Mouse (Mus musculus) spleen, postnatal 14 days (tissue): ENCODE results near the gene Sf3b4.
"Not testable (repeated sequence)": the region's sequence is repeated elsewhere in the genome, so short reads cannot be mapped to it uniquely, and the experiment has no call there.

Source experiments
- DNase-seq, 2 experiments: peaks; one replicate each; pipeline ENCODE4 v3.0.0; 2021 to 2022; ENCODE audit warnings: low spot score in 2 of 2

The Sf3b4 gene

GRCm38 (mm10) chr3:96173185-96173584, 1.1 kb downstream of the Sf3b4 start:
- DNase-seq: no peak

- not testable (repeated sequence) for DNase-seq
Measured at GRCm38 (mm10) chr3:96174042-96174441, 1.9 kb downstream of the Sf3b4 start.

DNA sequence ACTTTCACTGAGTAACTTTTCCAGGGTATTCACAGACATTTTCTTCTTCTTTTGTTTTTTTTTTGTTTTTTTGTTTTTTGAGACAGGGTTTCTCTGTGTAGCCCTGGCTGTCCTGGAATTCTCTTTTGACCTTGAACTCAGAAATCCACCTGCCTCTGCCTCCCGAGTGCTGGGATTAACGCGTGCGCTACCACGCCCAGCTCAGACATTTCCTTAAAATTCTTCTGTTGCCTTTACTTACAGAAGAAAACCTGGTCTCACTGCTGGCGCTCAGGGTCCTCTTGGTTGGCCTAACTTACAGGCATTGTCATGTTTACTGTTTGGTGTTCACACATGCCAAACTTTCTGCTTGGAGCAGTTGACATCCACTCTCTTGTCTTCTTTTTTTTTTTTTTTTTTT, 3.1 kb downstream of the Sf3b4 start:
- no peak for DNase-seq

DNA sequence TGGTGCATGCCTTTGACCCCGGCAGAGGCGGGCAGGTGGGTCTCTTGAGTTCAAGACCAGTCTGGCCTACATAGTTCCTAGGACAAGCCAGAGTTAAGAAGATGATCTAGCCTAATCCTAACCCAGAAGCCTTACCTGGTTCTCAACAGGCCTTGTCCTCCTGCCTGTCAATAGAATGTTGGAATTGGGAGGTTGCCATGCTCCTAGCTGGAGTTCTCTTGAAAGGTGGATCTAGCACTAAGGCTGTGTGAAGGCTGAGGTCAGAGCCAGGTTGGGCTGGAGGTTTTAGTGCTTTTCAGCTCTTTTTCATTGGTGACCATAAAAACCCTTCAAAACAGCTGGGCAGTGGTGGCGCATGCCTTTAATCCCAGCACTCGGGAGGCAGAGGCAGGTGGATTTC, 6.3 kb downstream of the Sf3b4 start:
- DNase-seq: no peak

GRCm38 (mm10) chr3:96178902-96179301, 6.8 kb downstream of the Sf3b4 start:
- no peak for DNase-seq

DNA sequence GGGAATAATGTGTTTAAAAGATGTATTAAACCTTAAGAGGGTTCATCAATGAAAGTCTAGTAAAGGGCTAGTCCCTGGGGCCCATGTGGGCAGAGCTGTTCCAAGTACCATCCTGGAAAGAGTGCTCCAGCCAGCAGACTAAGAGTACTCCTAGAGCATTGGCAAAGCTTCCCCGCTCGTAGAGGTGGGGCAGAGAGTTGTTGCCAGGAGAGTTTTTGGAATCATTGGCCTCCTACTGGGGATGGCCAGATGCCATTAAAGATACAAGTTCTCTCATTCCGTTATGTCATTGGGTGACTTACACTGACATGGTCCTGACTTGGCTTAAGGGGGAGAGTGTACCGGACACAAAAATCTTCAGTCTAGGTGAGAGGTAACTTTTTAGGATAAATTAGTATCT, 7.4 kb downstream of the Sf3b4 start:
- no peak for DNase-seq

DNA sequence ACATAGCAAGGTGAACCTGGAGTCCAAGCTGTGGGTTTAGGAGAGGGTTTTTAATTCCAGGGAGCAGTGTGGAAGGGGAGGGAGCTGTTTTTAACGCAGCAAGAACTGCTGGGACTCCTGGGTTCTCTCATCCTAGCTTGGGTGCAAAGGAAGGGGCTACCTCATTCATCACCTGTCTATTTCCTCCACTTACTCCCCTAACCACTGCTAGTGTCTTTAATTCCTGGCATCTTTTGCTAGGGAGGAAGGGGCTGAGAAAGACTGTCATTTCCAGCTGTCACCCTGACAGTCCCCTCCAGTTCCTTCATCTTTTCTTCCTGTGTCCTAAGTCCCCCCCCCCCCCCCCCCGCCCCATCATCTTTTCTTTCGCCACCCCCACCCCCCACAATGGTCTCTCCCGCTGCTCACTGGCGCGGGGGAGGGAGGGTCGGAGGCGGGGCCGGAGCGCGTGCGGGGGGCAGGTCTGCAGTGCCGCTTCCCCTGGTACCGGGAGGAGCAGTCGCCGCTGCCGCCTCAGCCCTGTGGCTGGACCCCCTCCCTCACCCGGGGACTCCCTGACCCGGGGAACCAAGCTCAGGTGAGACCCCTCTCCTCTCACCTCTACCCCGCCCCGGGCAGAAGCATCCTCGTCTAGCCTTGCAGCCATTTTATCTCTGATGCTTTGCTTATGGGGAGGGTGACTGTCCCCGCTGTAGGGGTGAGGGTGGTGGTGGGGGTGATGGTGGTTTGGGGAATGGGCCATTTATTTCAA, 8.8 kb downstream of the Sf3b4 start, which contains the start of gene Sv2a:
Gene Sv2a, plus strand, starts transcription at position 425 of the 751 bp plus-strand sequence.
- peak in 1 of 2 experiments; percentile 30 for DNase-seq

DNA sequence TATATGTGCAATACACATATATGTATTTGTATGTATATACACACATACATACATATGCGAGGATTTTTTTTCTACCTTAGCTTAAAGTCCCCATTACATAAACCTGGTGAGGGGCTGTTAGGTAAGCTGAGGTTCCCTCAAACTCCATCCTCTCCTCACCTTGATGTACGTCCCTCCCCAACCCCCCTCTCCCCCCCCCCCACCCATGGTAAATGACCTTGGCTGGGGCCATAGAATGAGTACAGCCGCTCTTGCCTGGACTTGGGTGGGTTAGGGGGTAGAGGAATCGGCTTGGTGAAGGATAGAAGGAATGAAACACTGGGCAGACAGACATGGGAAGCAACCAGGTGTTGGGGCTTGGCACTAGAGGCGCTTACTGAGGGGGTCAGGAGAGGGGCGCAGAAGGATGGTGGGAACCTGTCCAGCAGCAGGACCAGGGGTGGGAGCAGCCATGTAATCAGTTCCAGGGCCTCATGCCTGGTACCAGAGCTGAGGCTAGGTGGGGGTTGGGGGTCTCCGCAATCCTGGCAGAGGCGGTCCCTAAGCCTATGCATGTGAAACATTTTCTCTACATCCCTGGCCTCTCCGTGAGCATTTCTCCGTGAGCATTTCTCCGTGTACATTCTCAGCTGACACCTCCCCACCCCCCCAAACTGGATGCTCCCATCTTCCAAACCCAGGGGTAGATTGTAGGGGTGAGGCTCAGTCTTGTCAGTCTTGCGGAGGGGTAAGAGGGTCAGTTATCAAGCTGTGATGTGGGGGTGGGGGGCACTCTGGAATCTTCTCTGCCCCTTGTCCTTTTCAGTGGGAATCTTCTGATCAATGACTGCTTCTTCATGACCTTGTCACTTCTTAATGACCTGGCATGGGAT, 9.6 kb downstream of the Sf3b4 start:
- no peak for DNase-seq

GRCm38 (mm10) chr3:96182382-96182776, 10.2 kb downstream of the Sf3b4 start:
- DNase-seq: no peak

- DNase-seq: no peak
Measured at GRCm38 (mm10) chr3:96192977-96193376, 20.8 kb downstream of the Sf3b4 start.

DNA sequence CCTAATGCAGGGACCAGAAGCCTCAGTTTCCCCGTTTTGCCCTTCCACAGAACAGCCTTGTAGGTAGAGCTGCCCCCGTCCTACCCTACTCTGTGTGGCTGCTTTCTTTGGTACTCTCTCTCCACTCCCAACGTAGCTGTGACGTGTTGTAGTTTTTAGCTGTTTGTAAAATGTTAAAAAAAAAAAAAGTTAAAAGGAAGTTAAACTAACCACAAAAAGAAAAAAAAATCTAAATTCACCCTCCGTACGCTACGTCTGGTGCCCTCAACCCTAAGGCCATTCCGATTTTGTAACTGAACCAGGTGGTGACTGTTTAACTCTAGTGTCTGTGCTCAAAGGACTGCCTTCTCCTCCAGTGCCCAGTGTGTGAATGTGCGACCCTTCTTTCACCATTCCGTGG, 22.8 kb downstream of the Sf3b4 start:
- no peak for DNase-seq

DNA sequence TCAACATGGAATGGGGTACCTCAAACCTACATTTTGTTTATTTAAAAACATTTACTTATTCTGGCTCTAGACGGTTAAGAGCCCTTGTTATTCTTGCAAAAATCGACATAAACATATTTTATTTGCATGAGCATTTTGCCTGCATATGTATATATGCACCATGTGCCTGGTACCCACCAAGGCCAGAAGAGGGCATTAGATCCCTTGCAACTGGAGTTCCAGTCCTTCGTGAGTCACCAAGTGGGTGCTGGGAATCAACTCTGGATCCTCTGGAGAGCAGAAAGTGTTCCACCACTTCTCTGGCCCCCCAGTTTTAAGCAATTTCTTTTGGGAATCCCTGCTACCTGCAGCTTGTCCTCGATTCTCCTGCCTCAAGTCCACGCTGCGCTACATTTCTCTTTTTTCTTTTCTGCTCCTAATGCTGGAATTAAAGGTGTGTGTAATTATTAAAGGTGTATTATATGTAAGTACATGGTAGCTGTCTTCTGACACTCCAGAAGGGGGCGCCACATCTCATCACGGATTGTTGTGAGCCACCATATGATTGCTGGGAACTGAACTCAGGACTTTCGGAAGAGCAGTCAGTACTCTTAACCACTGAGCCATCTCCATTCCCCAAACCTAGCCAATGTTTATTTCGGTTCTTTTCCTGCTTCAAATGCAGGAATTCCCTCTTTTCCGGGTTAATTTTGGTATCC, 23.6 kb downstream of the Sf3b4 start:
- no peak for DNase-seq

- DNase-seq: no peak
Measured at GRCm38 (mm10) chr3:96196437-96197128, 24.5 kb downstream of the Sf3b4 start.

DNA sequence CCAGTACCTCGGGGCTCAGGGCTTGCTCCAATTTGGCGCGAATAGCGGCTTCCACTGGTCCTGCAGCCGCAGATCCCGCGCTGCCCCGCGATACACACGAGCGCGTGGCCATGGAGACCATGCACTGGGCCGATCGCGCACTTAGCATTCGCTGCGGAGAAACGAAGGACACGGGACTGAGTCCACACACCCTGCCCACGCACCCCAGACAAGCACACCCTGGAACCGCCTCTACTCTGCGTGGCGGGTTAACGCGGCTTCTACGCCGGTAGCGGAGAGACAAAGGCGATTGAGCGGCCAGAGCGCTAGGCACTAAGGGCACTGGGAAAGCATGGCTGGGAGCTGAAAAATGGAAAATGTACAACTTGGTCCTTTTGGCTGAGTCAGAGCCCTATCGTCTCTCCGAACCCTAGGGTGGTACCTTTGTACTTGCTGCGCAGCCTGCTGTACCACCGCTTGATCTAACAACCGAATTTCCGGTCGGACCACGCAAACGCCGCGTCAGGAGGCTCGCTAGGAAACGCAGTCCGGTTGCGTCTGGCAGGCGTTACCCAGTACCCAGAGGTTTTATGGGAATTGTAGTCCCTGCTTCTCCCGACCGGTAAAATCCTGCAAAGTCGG, 25.1 kb downstream of the Sf3b4 start:
- DNase-seq: peak; percentile 68 to 77

DNA sequence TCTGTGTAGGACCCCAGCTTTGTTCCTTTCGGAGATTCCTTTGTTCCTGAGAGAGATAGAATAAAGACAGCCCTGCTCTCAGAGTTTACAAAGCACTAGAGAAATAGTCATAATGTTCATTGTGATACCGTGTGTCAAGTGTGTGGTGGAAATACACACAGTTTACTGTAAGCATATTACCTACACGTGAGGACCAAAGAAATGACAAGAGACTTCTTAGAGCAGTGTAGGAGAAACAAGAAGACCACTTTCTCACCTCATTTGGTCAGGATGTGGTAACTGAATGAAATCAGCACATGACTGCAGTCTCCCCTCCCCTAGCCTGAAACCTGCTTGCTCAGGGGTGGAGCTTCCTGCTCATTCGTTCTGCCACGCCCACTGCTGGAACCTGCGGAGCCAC, 26.0 kb downstream of the Sf3b4 start:
- DNase-seq: no peak

- not testable (repeated sequence) for DNase-seq
Measured at GRCm38 (mm10) chr3:96198601-96199251, 26.6 kb downstream of the Sf3b4 start.

GRCm38 (mm10) chr3:96199731-96200130, 27.6 kb downstream of the Sf3b4 start:
- no peak for DNase-seq

DNA sequence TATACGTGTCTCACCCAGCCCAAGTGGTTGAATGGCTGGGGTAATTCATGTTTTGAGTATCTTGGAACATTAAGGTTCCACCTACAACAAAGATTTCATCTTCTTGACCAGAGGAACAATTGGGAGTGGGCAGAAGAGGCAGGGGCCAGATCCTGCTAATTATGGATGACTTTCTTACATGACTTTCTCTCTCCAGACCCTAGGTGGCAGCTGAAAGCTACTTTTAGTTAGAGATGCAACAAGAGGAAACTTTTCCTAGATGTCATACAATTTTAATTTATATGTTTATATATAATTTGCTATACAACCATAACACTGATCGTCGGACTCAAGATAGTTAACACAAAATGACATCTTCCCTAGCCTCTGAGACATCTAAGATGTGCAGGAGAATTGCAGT, 35.7 kb downstream of the Sf3b4 start:
- DNase-seq: no peak

GRCm38 (mm10) chr3:96209242-96209641, 37.1 kb downstream of the Sf3b4 start:
- DNase-seq: no peak

DNA sequence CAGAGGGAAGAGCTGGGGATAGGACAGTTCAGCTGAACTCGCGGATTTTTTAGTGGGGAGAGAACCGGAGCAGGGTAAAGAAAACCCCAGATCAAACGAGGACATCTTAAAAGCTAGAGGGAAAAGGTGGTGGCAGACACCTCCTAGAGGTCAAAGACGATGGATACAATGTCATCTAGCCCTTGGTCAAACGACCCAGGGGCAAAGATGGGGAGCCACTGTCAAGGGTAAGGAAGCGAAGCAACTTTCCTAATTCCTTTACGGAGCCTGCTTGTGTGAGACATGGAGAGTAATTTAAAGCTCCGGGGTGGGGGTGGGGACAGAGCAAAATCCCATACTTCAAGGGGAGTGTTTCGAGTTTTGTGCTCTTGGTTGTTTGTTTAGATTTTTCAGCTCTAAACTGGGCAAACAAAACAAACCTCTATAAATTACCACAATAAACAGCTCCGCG, 47.1 kb downstream of the Sf3b4 start:
- peak in 1 of 2 experiments; percentile 37 for DNase-seq
